Mouse (Mus musculus): Measurements from ENCODE around the gene Gm28048. TPM values are rescaled to one million over a fixed set of nuclear protein-coding genes. Genes with fewer than 3 reads are reported as not detected.
A peak's percentile ranks its signal among the peaks of the same experiment; 100 is the strongest.

Gene Gm28048
- total RNA-seq, 2 experiments from 2014 or later = 28.5 to 55.4 TPM

- no peak for DNase-seq
Measured at GRCm38 (mm10) chr11:22950131-22950530, 31.8 kb downstream of the Gm28048 start.

GRCm38 (mm10) chr11:22949101-22949500, 32.8 kb downstream of the Gm28048 start:
- DNase-seq = peak in 1 of 2 experiments; percentile 43

- DNase-seq = peak in 1 of 2 experiments; percentile 15
Measured at GRCm38 (mm10) chr11:22938983-22939382, 42.9 kb downstream of the Gm28048 start.

GRCm38 (mm10) chr11:22937716-22938316, 44.1 kb downstream of the Gm28048 start:
- no peak for DNase-seq

GRCm38 (mm10) chr11:22936446-22937125, 45.3 kb downstream of the Gm28048 start:
- no peak for DNase-seq

GRCm38 (mm10) chr11:22932167-22932566, 49.7 kb downstream of the Gm28048 start:
- no peak for DNase-seq

GRCm38 (mm10) chr11:22931320-22931905, 50.5 kb downstream of the Gm28048 start:
- no peak for DNase-seq

- DNase-seq = no peak
Measured at GRCm38 (mm10) chr11:22930129-22930528, 51.8 kb downstream of the Gm28048 start.

GRCm38 (mm10) chr11:22928586-22929169, 53.2 kb downstream of the Gm28048 start:
- DNase-seq = peak; percentile 30 to 51

GRCm38 (mm10) chr11:22923606-22924005, 58.3 kb downstream of the Gm28048 start:
- no peak for DNase-seq

GRCm38 (mm10) chr11:22922546-22922945, 59.3 kb downstream of the Gm28048 start:
- DNase-seq = no peak

GRCm38 (mm10) chr11:22919336-22919735, 62.6 kb downstream of the Gm28048 start:
- no peak for DNase-seq

- DNase-seq = no peak
Measured at GRCm38 (mm10) chr11:22917786-22918185, 64.1 kb downstream of the Gm28048 start.

GRCm38 (mm10) chr11:22913744-22914143, 68.1 kb downstream of the Gm28048 start:
- no peak for DNase-seq

GRCm38 (mm10) chr11:22911831-22912230, 70.1 kb downstream of the Gm28048 start:
- DNase-seq = no peak

GRCm38 (mm10) chr11:22906453-22906865, 75.4 kb downstream of the Gm28048 start:
- DNase-seq = no peak

- no peak for DNase-seq
Measured at GRCm38 (mm10) chr11:22902923-22903322, 79.0 kb downstream of the Gm28048 start.

- no peak for DNase-seq
Measured at GRCm38 (mm10) chr11:22900041-22900440, 81.8 kb downstream of the Gm28048 start.

GRCm38 (mm10) chr11:22897642-22898041, 84.2 kb downstream of the Gm28048 start:
- DNase-seq = no peak

- no peak for DNase-seq
Measured at GRCm38 (mm10) chr11:22897127-22897526, 84.8 kb downstream of the Gm28048 start.

GRCm38 (mm10) chr11:22893075-22893474, 88.8 kb downstream of the Gm28048 start:
- no peak for DNase-seq

- DNase-seq = no peak
Measured at GRCm38 (mm10) chr11:22892466-22892865, 89.4 kb downstream of the Gm28048 start.

GRCm38 (mm10) chr11:22891876-22892275, 90.0 kb downstream of the Gm28048 start:
- DNase-seq = peak; percentile 35 to 61
